Mouse (Mus musculus) neural tube, embryonic 14.5 days (tissue): ENCODE results near the gene Lexm. TPM values are rescaled to one million over a fixed set of nuclear protein-coding genes. Genes with fewer than 3 reads are reported as not detected.

Source experiments
- ATAC-seq: fragments of 200-750 bp; cut with Nextera tagmentation; 2 replicates; pipeline ENCODE4 v1.8.0; 2017; ENCODE audit warnings: low read depth, mild to moderate bottlenecking, moderate TSS enrichment, moderate library complexity
- H3K27ac ChIP-seq: fragments of 300-500 bp; sonication (generic); 2 replicates; pipeline ENCODE4 v1.5.1; 2014; ENCODE audit warnings: low read depth, mild to moderate bottlenecking, control low read depth, low read length, moderate library complexity, mixed read lengths
- H3K27me3 ChIP-seq: fragments of 300-500 bp; sonication (generic); 2 replicates; pipeline ENCODE4 v1.6.1; 2014; ENCODE audit warnings: low read length; ENCODE audit not compliant: control insufficient read depth, insufficient read depth
- H3K36me3 ChIP-seq: fragments of 300-500 bp; sonication (generic); 2 replicates; pipeline ENCODE4 v1.6.1; 2014; ENCODE audit warnings: low read length, mixed read lengths; ENCODE audit not compliant: control insufficient read depth, insufficient read depth
- H3K4me1 ChIP-seq: fragments of 300-500 bp; sonication (generic); 2 replicates; pipeline ENCODE4 v1.6.1; 2014; ENCODE audit warnings: low read length; ENCODE audit not compliant: control insufficient read depth, insufficient read depth
- H3K4me2 ChIP-seq: fragments of 300-500 bp; sonication (generic); 2 replicates; pipeline ENCODE4 v1.6.1; 2014; ENCODE audit warnings: mild to moderate bottlenecking, low read depth, low read length, control low read depth
- H3K4me3 ChIP-seq: fragments of 300-500 bp; sonication (generic); 2 replicates; pipeline ENCODE4 v1.5.1; 2014; ENCODE audit warnings: low read depth, low read length, control low read depth, mixed read lengths
- H3K9ac ChIP-seq: fragments of 300-500 bp; sonication (generic); replicated peaks from 2 replicates; pipeline ENCODE4 v1.6.1; 2014; ENCODE audit warnings: low read depth, mild to moderate bottlenecking, control low read depth, low read length, mixed read lengths
- H3K9me3 ChIP-seq: fragments of 300-500 bp; sonication (generic); 2 replicates; pipeline ENCODE4 v1.6.1; 2016; ENCODE audit warnings: low read length; ENCODE audit not compliant: control insufficient read depth
- WGBS: fragments of 180-500 bp; shearing (Covaris S2); extraction: QIAGEN DNeasy Blood & Tissue Kit; methylation state at CpG from one replicate; pipeline ENCODE4 v1.1.7; 2014; 5-methylcytosine and 5-hydroxymethylcytosine counted together
- polyA plus RNA-seq: library from polyadenylated mRNA; unstranded; fragments of >200 nt; fragmentation: Nextera tagmentation; extraction: Ambion mirVana; gene quantifications from 2 replicates; pipeline ENCODE4 v1.2.1, GENCODE M21; 2014

Lexm gene
- polyA plus RNA-seq, 1 experiment from 2014 or later = not detected

GRCm38 (mm10) chr4:106630333-106631220 is 13.5 kb upstream of the Lexm start:
- H3K4me3 ChIP-seq = no peak overlapping the region
- no peaks in the 10 kb centered on the region for H3K36me3 ChIP-seq
- WGBS = 14% methylated on average over 14 of the region's 14 CpGs
- peak overlapping the region; percentile 67 for H3K27ac ChIP-seq
- H3K9me3 ChIP-seq = no peaks in the 10 kb centered on the region
- H3K4me2 ChIP-seq = no peak overlapping the region
- H3K9ac ChIP-seq = peak overlapping the region; percentile 17; the same call in 1 of the 2 replicates
- no peaks in the 10 kb centered on the region for H3K27me3 ChIP-seq
- H3K4me1 ChIP-seq = peaks cover 20% of the 10 kb centered on the region
- ATAC-seq = peak; percentile 71

DNA sequence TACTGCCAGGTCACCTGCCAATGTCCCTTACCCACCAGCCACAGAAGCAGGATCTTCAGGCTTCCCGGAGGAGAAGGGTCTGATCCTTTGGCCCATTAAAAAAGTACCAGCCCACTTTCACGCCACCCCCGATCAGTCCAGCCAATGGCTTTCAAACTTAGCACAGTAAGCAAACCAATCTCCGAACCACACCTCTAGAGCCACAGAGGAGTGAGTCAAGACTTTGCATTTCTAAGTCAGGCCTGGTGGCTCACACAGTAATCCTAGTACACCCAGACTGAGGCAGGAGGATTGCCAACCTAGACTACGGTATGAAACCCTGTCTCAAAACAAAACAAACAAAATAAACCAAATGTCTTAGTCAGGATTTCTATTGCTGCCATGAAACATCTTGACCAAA is 12.3 kb upstream of the Lexm start:
- peaks cover 17% of the 10 kb centered on the region for H3K4me1 ChIP-seq
- WGBS = 78% methylated on average over 5 of the region's 5 CpGs
- H3K4me3 ChIP-seq = no peak overlapping the region
- H3K36me3 ChIP-seq = no peaks in the 10 kb centered on the region
- no peak overlapping the region for H3K4me2 ChIP-seq
- H3K27me3 ChIP-seq = no peaks in the 10 kb centered on the region
- H3K9me3 ChIP-seq = no peaks in the 10 kb centered on the region
- no peak overlapping the region for H3K27ac ChIP-seq
- no peak overlapping the region for H3K9ac ChIP-seq
- ATAC-seq = no peak

DNA sequence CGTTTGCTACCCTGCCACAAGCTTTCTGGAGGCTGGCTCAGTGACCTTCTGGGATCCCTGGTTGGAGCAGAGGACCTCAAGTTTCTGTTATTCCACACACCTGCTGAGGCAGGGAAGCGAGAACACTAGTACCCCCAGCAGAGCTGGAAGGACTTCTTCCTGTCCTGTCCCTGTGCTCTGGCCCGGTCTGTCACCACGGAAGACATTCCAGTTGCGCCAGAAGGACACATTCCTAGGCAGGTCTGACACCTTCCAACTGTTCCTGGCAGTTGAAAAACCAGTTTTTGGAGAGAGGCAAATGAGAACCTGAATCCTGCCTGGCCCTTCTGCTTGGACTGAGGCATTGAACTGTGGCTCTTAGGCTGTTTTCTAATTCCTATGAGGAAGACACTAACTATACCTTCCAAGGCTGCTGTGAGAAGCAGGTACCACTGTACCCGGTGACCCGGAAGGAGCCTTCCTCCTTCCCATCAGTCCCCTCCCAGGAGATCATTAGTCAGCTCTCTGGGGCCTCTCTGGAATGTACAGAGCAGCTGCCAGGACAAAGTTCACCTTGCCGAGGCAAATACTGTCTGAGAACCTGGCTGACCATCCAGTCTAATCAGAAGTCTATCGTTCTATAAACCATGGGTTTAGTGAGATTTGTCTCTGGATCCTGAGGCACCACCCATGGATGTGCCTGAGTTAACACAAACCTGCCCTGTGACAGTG is 11.8 kb upstream of the Lexm start:
- Histone ChIP-seq H3K27ac (no peak overlapping the region), H3K4me3 (no peak overlapping the region), H3K4me1 (peaks cover 11% of the 10 kb centered on the region), H3K9ac (no peak overlapping the region), H3K9me3 (no peaks in the 10 kb centered on the region), H3K27me3 (no peaks in the 10 kb centered on the region), H3K4me2 (no peak overlapping the region), H3K36me3 (no peaks in the 10 kb centered on the region)
- 62% methylated on average over 9 of the region's 9 CpGs for WGBS
- no peak for ATAC-seq

- Histone ChIP-seq H3K36me3 (no peaks in the 10 kb centered on the region), H3K4me3 (no peak overlapping the region), H3K27ac (no peak overlapping the region), H3K4me2 (no peak overlapping the region), H3K4me1 (peaks cover 9% of the 10 kb centered on the region), H3K9ac (no peak overlapping the region), H3K27me3 (peaks cover 9% of the 10 kb centered on the region), H3K9me3 (no peaks in the 10 kb centered on the region)
- no peak for ATAC-seq
- 74% methylated on average over 5 of the region's 5 CpGs for WGBS
Observed at GRCm38 (mm10) chr4:106627809-106628208, 10.8 kb upstream of the Lexm start.

DNA sequence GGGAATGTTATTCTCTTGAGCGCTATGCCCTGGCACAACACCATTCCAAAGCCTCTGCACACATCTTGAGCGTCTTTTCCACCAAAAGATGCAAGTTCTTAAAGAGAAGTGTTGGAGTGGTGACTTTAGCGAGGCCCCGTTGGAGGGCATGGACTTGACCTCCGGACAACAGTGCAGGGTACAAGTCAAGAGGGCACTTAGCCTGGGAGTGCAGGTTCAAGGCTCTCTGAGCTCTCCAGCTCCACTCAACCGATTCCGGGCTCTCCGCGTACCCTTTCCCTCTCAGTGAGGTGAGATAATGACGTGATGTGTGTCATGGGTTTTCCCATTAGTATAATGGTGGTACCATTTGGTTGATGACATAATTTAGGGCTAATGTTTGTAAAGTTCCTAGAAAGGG is 7.2 kb upstream of the Lexm start:
- peaks cover 21% of the 10 kb centered on the region for H3K27me3 ChIP-seq
- H3K4me3 ChIP-seq = no peak overlapping the region
- WGBS = 94% methylated on average over 10 of the region's 10 CpGs
- H3K36me3 ChIP-seq = no peaks in the 10 kb centered on the region
- no peak for ATAC-seq
- H3K4me2 ChIP-seq = no peak overlapping the region
- no peaks in the 10 kb centered on the region for H3K4me1 ChIP-seq
- no peak overlapping the region for H3K27ac ChIP-seq
- no peaks in the 10 kb centered on the region for H3K9me3 ChIP-seq
- H3K9ac ChIP-seq = no peak overlapping the region

DNA sequence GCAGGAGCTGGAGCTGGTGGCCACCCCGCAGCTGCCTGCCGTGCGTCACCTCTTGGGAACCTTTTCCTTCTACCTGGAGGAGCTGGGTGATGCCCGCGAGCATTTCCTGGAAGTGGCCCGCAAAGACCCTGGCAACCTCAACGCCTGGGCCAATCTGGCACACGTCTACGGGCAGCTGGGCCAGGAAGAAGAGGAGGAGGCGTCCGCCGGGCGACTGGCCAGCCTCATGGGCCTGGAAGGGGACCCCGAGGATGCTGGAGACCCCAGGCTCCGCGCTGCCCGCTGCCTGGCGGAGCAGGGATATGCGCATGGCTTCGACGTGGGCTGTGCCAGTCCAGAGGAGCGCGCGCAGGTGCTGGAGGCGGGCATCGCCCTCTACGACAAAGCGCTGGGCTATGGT is 5.7 kb upstream of the Lexm start:
- peaks cover 21% of the 10 kb centered on the region for H3K27me3 ChIP-seq
- no peaks in the 10 kb centered on the region for H3K4me1 ChIP-seq
- no peaks in the 10 kb centered on the region for H3K36me3 ChIP-seq
- H3K9ac ChIP-seq = no peak overlapping the region
- WGBS = 39% methylated on average over 27 of the region's 28 CpGs
- no peaks in the 10 kb centered on the region for H3K9me3 ChIP-seq
- no peak overlapping the region for H3K4me2 ChIP-seq
- no peak overlapping the region for H3K4me3 ChIP-seq
- ATAC-seq = no peak
- no peak overlapping the region for H3K27ac ChIP-seq

DNA sequence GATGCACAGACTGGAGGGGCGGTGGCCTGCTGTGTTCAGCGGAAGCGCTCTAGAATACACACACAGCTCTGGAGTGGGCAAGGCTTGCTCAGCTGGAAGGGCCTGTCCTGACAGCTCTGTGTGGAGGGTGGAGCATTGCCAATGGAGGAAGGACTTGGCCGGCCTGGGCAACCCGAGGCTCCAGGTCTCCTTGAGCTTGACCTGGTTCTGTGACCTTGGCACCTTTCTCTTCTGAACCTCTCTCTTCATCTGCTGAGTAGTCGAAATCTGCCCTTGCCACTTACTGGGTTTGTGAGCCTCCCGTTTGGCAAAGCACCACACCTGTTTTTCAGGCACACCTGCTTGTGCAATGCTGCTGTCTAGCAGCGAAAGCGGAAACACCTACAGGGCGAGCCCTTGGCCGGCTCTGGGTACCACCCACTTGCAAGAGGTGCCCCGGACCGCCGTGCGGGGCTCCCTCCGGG is 5.0 kb upstream of the Lexm start, which contains the start of gene Ttc22:
Gene Ttc22, plus strand, starts transcription at position 403 of the 464 bp plus-strand sequence.
- no peak within 1 kb of the TSS for H3K9ac ChIP-seq
- no peaks in the 10 kb centered on the region for H3K4me1 ChIP-seq
- no peak within 1 kb of the TSS for H3K4me2 ChIP-seq
- H3K36me3 ChIP-seq = no peaks in the 10 kb centered on the region
- ATAC-seq = no peak
- WGBS = 25% methylated on average over 16 of the region's 16 CpGs
- H3K9me3 ChIP-seq = no peaks in the 10 kb centered on the region
- peaks cover 21% of the 10 kb centered on the region for H3K27me3 ChIP-seq
- no peak within 1 kb of the TSS for H3K27ac ChIP-seq
- no peak within 1 kb of the TSS for H3K4me3 ChIP-seq

- 82% methylated on average over 3 of the region's 3 CpGs for WGBS
- H3K27me3 ChIP-seq = peaks cover 21% of the 10 kb centered on the region
- H3K36me3 ChIP-seq = no peaks in the 10 kb centered on the region
- ATAC-seq = no peak
- H3K4me2 ChIP-seq = no peak overlapping the region
- H3K27ac ChIP-seq = no peak overlapping the region
- H3K4me1 ChIP-seq = no peaks in the 10 kb centered on the region
- H3K9ac ChIP-seq = no peak overlapping the region
- H3K9me3 ChIP-seq = no peaks in the 10 kb centered on the region
- no peak overlapping the region for H3K4me3 ChIP-seq
Observed at GRCm38 (mm10) chr4:106621428-106621827, 4.4 kb upstream of the Lexm start.

DNA sequence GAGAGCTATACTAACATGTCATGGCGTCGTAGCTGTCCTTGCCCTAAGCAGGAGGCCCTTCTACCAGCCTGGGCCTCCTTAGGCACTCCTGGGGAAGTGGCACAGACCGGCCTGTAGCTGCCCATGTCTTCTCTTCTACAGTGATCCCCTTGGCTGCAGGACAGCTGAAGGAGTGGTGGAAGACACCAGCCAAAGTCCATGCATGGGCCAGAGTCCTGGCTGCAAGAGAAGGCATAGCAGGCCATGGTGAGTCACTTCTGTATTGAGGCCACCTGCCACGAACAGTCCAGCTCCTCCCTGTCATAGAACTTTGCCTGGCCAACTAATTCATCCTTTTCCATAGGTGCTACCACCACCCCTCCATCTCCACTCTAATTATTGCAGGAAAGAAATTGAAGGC is 1.9 kb upstream of the Lexm start:
- H3K4me1 ChIP-seq = 0 out of 2 replicates have a peak, but pooled peaks cover 3% of the 10 kb centered on the region
- no peaks in the 10 kb centered on the region for H3K36me3 ChIP-seq
- H3K4me2 ChIP-seq = no peak overlapping the region
- ATAC-seq = no peak
- 93% methylated on average over 4 of the region's 4 CpGs for WGBS
- H3K9me3 ChIP-seq = no peaks in the 10 kb centered on the region
- H3K9ac ChIP-seq = no peak overlapping the region
- no peak overlapping the region for H3K27ac ChIP-seq
- H3K27me3 ChIP-seq = peaks cover 21% of the 10 kb centered on the region
- no peak overlapping the region for H3K4me3 ChIP-seq
